Mouse (Mus musculus) thymus, adult 2 months (tissue): ENCODE measurements around the gene Lzts2. TPM values are rescaled to one million over a fixed set of nuclear protein-coding genes. Genes with fewer than 3 reads are reported as not detected.
A peak's percentile ranks its signal among the peaks of the same experiment; 100 is the strongest.

Experiments used
- DNase-seq: peaks from one replicate; pipeline ENCODE4 v3.0.0; 2021
- H3K27ac ChIP-seq: fragments of 200-500 bp; 2 replicates; pipeline ENCODE4 v1.5.1; 2012; ENCODE audit warnings: low read length, control low read depth; ENCODE audit not compliant: control insufficient read depth, insufficient read depth
- H3K27me3 ChIP-seq: fragments of 200-500 bp; 2 replicates; pipeline ENCODE4 v1.6.1; 2012; ENCODE audit warnings: mild to moderate bottlenecking, low read length, moderate library complexity, mixed read lengths; ENCODE audit not compliant: control insufficient read depth, insufficient read depth
- H3K36me3 ChIP-seq: fragments of 200-500 bp; 2 replicates; pipeline ENCODE4 v1.6.1; 2012; ENCODE audit warnings: mild to moderate bottlenecking, low read length, moderate library complexity; ENCODE audit not compliant: control insufficient read depth, insufficient read depth
- H3K4me1 ChIP-seq: fragments of 200-500 bp; replicated peaks from 2 replicates; pipeline ENCODE4 v1.6.1; 2012; ENCODE audit warnings: low read length; ENCODE audit not compliant: control insufficient read depth, insufficient read depth
- H3K4me3 ChIP-seq: fragments of 200-500 bp; 2 replicates; pipeline ENCODE4 v1.5.1; 2012; ENCODE audit warnings: mild to moderate bottlenecking, low read length, control low read depth, moderate library complexity; ENCODE audit not compliant: control insufficient read depth, insufficient read depth
- CTCF ChIP-seq: fragments of 200-500 bp; IDR thresholded peaks from 2 replicates; pipeline ENCODE4 v1.5.1; 2012; ENCODE audit warnings: mild to moderate bottlenecking, control low read depth, low read length, moderate library complexity, borderline replicate concordance; ENCODE audit not compliant: control insufficient read depth, poor library complexity, insufficient read depth; ENCODE audit errors: extremely low read depth
- POLR2A ChIP-seq: fragments of 200-500 bp; IDR thresholded peaks from 2 replicates; pipeline ENCODE4 v1.6.1; 2012; ENCODE audit warnings: mild to moderate bottlenecking, low read length, control low read depth, moderate library complexity; ENCODE audit not compliant: control insufficient read depth, poor library complexity, insufficient read depth; ENCODE audit errors: extremely low read depth
- WGBS: fragments of 180-500 bp; shearing (Covaris S2); methylation state at CpG from one replicate; pipeline ENCODE4 v1.1.7; 2018; 5-methylcytosine and 5-hydroxymethylcytosine counted together
- polyA plus RNA-seq: library from polyadenylated mRNA; depleted of rRNA; stranded (reverse); fragments of >200 nt; gene quantifications from 2 replicates; pipeline ENCODE4 v1.2.3, GENCODE M21; 2012

Lzts2 gene
- polyA plus RNA-seq, 1 experiment, result 41.2 TPM

GRCm38 (mm10) chr19:45015518-45016281 lies 1.5 kb downstream of the Lzts2 start:
- Histone ChIP-seq H3K27me3 (no peaks in the 10 kb centered on the region; the same call in 1 of the 2 replicates), H3K4me1 (peaks cover 34% of the 10 kb centered on the region), H3K27ac (peak overlapping the region; percentile 33; the same call in 1 of the 2 replicates), H3K4me3 (peak overlapping the region; percentile 58), H3K36me3 (no peaks in the 10 kb centered on the region)
- peak; percentile 78 for DNase-seq
- TF ChIP-seq CTCF (no peak), POLR2A (no peak)
- under 1% methylated on average over 34 of the region's 34 CpGs for WGBS

- Histone ChIP-seq H3K36me3 (no peaks in the 10 kb centered on the region), H3K27me3 (no peaks in the 10 kb centered on the region; the same call in 1 of the 2 replicates), H3K27ac (peak overlapping the region; percentile 33; the same call in 1 of the 2 replicates), H3K4me3 (peak overlapping the region; percentile 58), H3K4me1 (peaks cover 34% of the 10 kb centered on the region)
- 3% methylated on average over 18 of the region's 18 CpGs for WGBS
- no peak for DNase-seq
- no peak for TF ChIP-seq POLR2A
- TF ChIP-seq CTCF, result no peak
Measured at GRCm38 (mm10) chr19:45016341-45017215, 2.4 kb downstream of the Lzts2 start.

- 1% methylated on average over 22 of the region's 27 CpGs for WGBS
- TF ChIP-seq POLR2A (no peak), CTCF (peak; percentile 49; the same call in 1 of the 2 replicates)
- Histone ChIP-seq H3K4me3 (peak overlapping the region; percentile 51), H3K27ac (no peak overlapping the region), H3K36me3 (no peaks in the 10 kb centered on the region), H3K4me1 (peaks cover 34% of the 10 kb centered on the region), H3K27me3 (no peaks in the 10 kb centered on the region; the same call in 1 of the 2 replicates)
- DNase-seq, result no peak
Measured at GRCm38 (mm10) chr19:45017216-45017771, 3.1 kb downstream of the Lzts2 start.

GRCm38 (mm10) chr19:45017909-45018308 lies 3.7 kb downstream of the Lzts2 start:
- TF ChIP-seq CTCF (no peak), POLR2A (no peak)
- Histone ChIP-seq H3K27ac (no peak overlapping the region), H3K36me3 (no peaks in the 10 kb centered on the region), H3K4me3 (peak overlapping the region; percentile 51), H3K27me3 (no peaks in the 10 kb centered on the region; the same call in 1 of the 2 replicates), H3K4me1 (peaks cover 34% of the 10 kb centered on the region)
- under 1% methylated on average over 48 of the region's 48 CpGs for WGBS
- DNase-seq, result no peak

GRCm38 (mm10) chr19:45018351-45018831 lies 4.2 kb downstream of the Lzts2 start:
- Histone ChIP-seq H3K36me3 (no peaks in the 10 kb centered on the region), H3K27ac (no peak overlapping the region), H3K4me3 (peak overlapping the region; percentile 3; the same call in 1 of the 2 replicates), H3K27me3 (no peaks in the 10 kb centered on the region; the same call in 1 of the 2 replicates), H3K4me1 (peaks cover 34% of the 10 kb centered on the region)
- TF ChIP-seq CTCF (no peak), POLR2A (no peak)
- no peak for DNase-seq
- WGBS, result 29% methylated on average over 13 of the region's 13 CpGs

GRCm38 (mm10) chr19:45020348-45020747 lies 6.1 kb downstream of the Lzts2 start:
- Histone ChIP-seq H3K27ac (no peak overlapping the region), H3K4me3 (no peak overlapping the region), H3K4me1 (peaks cover 24% of the 10 kb centered on the region), H3K36me3 (no peaks in the 10 kb centered on the region), H3K27me3 (no peaks in the 10 kb centered on the region; the same call in 1 of the 2 replicates)
- WGBS, result 84% methylated on average over 6 of the region's 6 CpGs
- DNase-seq, result no peak
- TF ChIP-seq POLR2A, result no peak
- TF ChIP-seq CTCF, result no peak
